Mouse (Mus musculus): ENCODE measurements around the gene Cnpy3. TPM values are rescaled to one million over a fixed set of nuclear protein-coding genes. Genes with fewer than 3 reads are reported as not detected.
"Not testable (repeated sequence)": the region's sequence is repeated elsewhere in the genome, so short reads cannot be mapped to it uniquely, and the experiment has no call there.

Cnpy3 gene
- 25.9 and 26.8 TPM in 2 replicates for polyA plus RNA-seq (2015; fragmentation: Nextera tagmentation; extraction: Ambion mirVana)

GRCm38 (mm10) chr17:46751794-46752556, at the start of gene Cnpy3:
TSS of gene Cnpy3 (minus strand) at chr17:46752214.
- Histone ChIP-seq H3K27ac (replicated peaks) (peak within 1 kb of the TSS; percentile 87), H3K4me2 (peak within 1 kb of the TSS; percentile 97), H3K9me3 (replicated peaks) (no peaks in the 10 kb centered on the region), H3K36me3 (replicated peaks) (peaks cover 4% of the 10 kb centered on the region; the same call in 1 of the 2 replicates), H3K9ac (peak within 1 kb of the TSS; percentile 68), H3K27me3 (0 out of 2 replicates have a peak, but pooled peaks cover 7% of the 10 kb centered on the region), H3K4me3 (replicated peaks) (peak within 1 kb of the TSS; percentile 91), H3K4me1 (replicated peaks) (peaks cover 40% of the 10 kb centered on the region)
- WGBS (ENCODE audit: insufficient replicate concordance): under 1% methylated on average over 58 of the region's 58 CpGs
- ATAC-seq (ENCODE audit: insufficient read depth): peak; percentile 99

- ATAC-seq (ENCODE audit: insufficient read depth): no peak
- peaks cover 69% of the 10 kb centered on the region for H3K36me3 ChIP-seq (replicated peaks)
- H3K9me3 ChIP-seq (replicated peaks): no peaks in the 10 kb centered on the region
- H3K9ac ChIP-seq: no peak overlapping the region
- 67% methylated on average over 6 of the region's 6 CpGs for WGBS (ENCODE audit: insufficient replicate concordance)
- no peak overlapping the region for H3K27ac ChIP-seq (replicated peaks)
- H3K4me3 ChIP-seq (replicated peaks): no peak overlapping the region
- H3K27me3 ChIP-seq: no peaks in the 10 kb centered on the region
- peaks cover 8% of the 10 kb centered on the region for H3K4me1 ChIP-seq (replicated peaks)
- no peak overlapping the region for H3K4me2 ChIP-seq
These were observed 49.7 kb upstream of the Cnpy3 start for GRCm38 (mm10) chr17:46801761-46802160.

GRCm38 (mm10) chr17:46799680-46800079, 47.7 kb upstream of the Cnpy3 start:
- Histone ChIP-seq H3K4me1 (replicated peaks) (peaks cover 8% of the 10 kb centered on the region), H3K4me3 (replicated peaks) (no peak overlapping the region), H3K9ac (no peak overlapping the region), H3K4me2 (no peak overlapping the region), H3K9me3 (replicated peaks) (no peaks in the 10 kb centered on the region), H3K27ac (replicated peaks) (no peak overlapping the region), H3K27me3 (no peaks in the 10 kb centered on the region), H3K36me3 (replicated peaks) (peaks cover 51% of the 10 kb centered on the region)
- WGBS (ENCODE audit: insufficient replicate concordance): 61% methylated on average over 10 of the region's 10 CpGs
- no peak for ATAC-seq (ENCODE audit: insufficient read depth)

GRCm38 (mm10) chr17:46797386-46797785, 45.4 kb upstream of the Cnpy3 start:
- Histone ChIP-seq H3K27ac (replicated peaks) (no peak overlapping the region), H3K4me2 (no peak overlapping the region), H3K9me3 (replicated peaks) (no peaks in the 10 kb centered on the region), H3K36me3 (replicated peaks) (peaks cover 40% of the 10 kb centered on the region), H3K4me3 (replicated peaks) (no peak overlapping the region), H3K4me1 (replicated peaks) (peaks cover 16% of the 10 kb centered on the region), H3K9ac (no peak overlapping the region), H3K27me3 (no peaks in the 10 kb centered on the region)
- 72% methylated on average over 8 of the region's 8 CpGs for WGBS (ENCODE audit: insufficient replicate concordance)
- no peak for ATAC-seq (ENCODE audit: insufficient read depth)

DNA sequence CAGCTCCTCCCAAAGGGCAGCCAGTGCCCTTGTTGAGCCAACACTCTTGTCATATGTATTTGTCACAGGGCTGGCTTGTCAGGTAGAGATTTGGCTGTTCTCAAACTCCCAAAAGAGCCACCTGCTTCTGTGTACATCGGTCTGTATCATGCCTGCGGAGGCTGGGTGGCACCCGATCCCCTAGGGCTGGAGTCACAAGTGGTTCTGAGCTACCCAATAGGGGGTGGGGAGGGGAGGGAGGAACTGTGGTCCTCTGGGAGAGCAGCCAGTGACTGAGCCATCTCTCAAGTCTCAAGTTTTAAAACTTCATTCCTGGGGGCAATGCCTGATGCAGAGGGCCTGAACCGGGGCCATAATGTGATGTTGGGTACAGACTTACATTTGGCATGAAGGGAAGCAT, 44.7 kb upstream of the Cnpy3 start:
- no peak overlapping the region for H3K4me2 ChIP-seq
- H3K4me3 ChIP-seq (replicated peaks): no peak overlapping the region
- H3K36me3 ChIP-seq (replicated peaks): peaks cover 33% of the 10 kb centered on the region
- H3K9ac ChIP-seq: no peak overlapping the region
- no peaks in the 10 kb centered on the region for H3K9me3 ChIP-seq (replicated peaks)
- ATAC-seq (ENCODE audit: insufficient read depth): no peak
- H3K4me1 ChIP-seq (replicated peaks): peaks cover 11% of the 10 kb centered on the region
- WGBS (ENCODE audit: insufficient replicate concordance): 83% methylated on average over 4 of the region's 4 CpGs
- no peak overlapping the region for H3K27ac ChIP-seq (replicated peaks)
- H3K27me3 ChIP-seq: no peaks in the 10 kb centered on the region

DNA sequence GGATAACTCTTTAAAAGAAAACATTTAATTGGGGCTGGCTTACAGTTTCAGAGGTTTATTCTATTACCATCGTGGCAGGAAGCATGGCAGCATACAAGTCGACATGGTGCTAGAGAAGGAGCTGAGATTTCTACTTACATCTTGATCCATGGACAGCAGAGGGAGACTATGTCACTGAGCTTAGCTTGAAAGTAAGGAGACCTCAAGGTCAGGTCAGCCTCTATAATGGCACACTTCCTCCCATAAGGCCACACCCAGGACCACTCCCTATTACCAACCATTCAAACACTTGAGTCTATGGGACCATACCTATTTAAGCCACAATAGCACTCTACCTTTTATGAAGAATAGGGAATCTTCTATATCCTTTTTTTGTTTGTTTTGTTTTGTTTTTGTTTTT, 40.9 kb upstream of the Cnpy3 start:
- peaks cover 7% of the 10 kb centered on the region for H3K4me1 ChIP-seq (replicated peaks)
- H3K27me3 ChIP-seq: peaks cover 5% of the 10 kb centered on the region
- H3K27ac ChIP-seq (replicated peaks): no peak overlapping the region
- no peak overlapping the region for H3K4me2 ChIP-seq
- no peak overlapping the region for H3K4me3 ChIP-seq (replicated peaks)
- H3K9me3 ChIP-seq (replicated peaks): no peaks in the 10 kb centered on the region
- WGBS (ENCODE audit: insufficient replicate concordance): 74% methylated on average over 2 of the region's 2 CpGs
- ATAC-seq (ENCODE audit: insufficient read depth): no peak
- no peaks in the 10 kb centered on the region for H3K36me3 ChIP-seq (replicated peaks)
- no peak overlapping the region for H3K9ac ChIP-seq

GRCm38 (mm10) chr17:46787974-46788373, 36.0 kb upstream of the Cnpy3 start:
- H3K27me3 ChIP-seq; H3K9ac ChIP-seq; ATAC-seq (ENCODE audit: insufficient read depth); H3K36me3 ChIP-seq (replicated peaks); H3K4me2 ChIP-seq; H3K9me3 ChIP-seq (replicated peaks); H3K4me3 ChIP-seq (replicated peaks); H3K27ac ChIP-seq (replicated peaks): not testable (repeated sequence)
- 68% methylated on average over 2 of the region's 2 CpGs for WGBS (ENCODE audit: insufficient replicate concordance)
- H3K4me1 ChIP-seq (replicated peaks): peaks cover 20% of the 10 kb centered on the region

DNA sequence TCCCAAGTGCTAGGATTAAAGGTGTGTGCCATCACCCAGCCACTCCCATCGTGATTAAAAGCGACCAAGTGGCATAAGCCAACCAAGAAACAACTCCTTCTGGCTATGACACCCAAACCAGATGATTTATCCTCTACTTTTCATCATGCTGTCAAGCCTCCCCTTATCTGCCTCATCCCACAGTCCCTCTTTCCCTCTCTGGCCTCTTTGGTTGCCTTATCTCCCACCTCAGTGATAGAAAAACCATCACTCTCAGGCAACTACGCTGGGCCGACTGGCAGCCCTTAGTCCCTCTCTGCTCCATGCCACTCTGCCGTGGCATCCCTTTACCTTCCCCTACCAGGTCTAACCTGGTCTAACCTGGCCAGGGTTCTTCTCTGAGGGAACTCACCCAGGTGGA, 34.9 kb upstream of the Cnpy3 start:
- no peak overlapping the region for H3K9ac ChIP-seq
- peaks cover 5% of the 10 kb centered on the region for H3K27me3 ChIP-seq
- H3K9me3 ChIP-seq (replicated peaks): no peaks in the 10 kb centered on the region
- peak overlapping the region; percentile 29; the same call in 1 of the 2 replicates for H3K27ac ChIP-seq (replicated peaks)
- peak overlapping the region; percentile 29 for H3K4me2 ChIP-seq
- H3K4me3 ChIP-seq (replicated peaks): no peak overlapping the region
- WGBS (ENCODE audit: insufficient replicate concordance): 30% methylated on average over 5 of the region's 5 CpGs
- ATAC-seq (ENCODE audit: insufficient read depth): peak; percentile 33
- no peaks in the 10 kb centered on the region for H3K36me3 ChIP-seq (replicated peaks)
- peaks cover 20% of the 10 kb centered on the region for H3K4me1 ChIP-seq (replicated peaks)

DNA sequence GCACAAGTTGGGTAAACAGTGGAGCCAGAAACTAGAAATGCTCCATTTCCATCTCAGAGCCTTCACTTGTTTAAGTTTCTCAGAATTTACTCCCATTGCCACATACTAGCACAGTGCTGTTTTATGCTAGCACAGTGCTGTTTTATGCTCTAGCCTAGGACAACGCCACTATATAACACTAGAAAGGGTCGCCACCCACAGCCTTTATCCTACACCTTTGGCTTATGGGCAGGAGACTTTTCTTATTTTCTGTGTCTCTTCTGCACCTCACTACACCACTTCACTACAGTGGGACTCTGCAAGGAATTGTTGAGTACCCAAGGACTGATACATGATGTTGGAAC, 31.2 kb upstream of the Cnpy3 start:
- ATAC-seq (ENCODE audit: insufficient read depth): no peak

DNA sequence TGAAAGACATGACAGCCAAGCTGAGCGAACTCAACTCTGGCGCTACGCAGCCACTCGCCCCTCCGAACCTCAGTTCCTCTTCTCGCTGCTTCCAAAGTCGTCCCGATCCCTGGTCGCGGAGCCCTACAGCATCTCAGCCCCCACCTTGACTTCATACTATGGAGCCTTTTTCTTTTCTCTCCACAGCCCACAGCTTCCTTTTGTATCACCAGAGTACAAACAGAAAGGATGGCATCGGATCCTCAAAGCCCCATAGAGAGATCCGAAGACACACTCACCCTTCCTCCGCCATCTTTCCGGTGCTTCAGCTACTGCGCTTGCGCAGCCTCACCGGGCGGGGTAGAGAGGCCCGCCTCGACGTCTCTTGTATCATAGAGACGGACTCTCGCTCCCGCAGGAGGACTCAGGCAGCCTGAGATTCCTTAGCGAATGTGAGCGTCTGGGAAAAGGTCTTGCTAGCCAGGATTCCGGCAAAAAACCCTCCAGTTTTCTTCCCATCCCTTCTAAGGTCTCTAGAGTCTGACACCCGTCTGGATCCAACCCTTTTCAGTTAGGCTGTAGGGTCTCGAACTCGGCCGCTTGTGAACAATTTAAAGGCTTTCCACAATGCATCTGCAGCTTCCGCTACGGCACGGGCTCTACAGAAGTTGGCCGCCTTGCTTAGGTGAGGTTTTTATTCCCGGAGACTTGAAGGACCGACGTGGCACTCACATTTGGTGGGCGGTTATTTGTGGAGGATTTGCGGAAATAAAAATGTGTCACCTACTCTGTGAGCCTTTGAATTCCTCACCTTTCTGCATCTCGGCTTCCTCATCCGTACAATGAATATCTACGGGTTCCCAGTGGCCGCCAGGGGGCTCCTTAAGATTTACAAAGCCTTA, 30.6 kb upstream of the Cnpy3 start, which contains the start of gene Rpl7l1:
Gene Rpl7l1, minus strand, starts transcription at position 332 of the 881 bp plus-strand sequence.
- peak; percentile 95 for ATAC-seq (ENCODE audit: insufficient read depth)
- Histone ChIP-seq H3K27me3 (no peaks in the 10 kb centered on the region), H3K27ac (replicated peaks) (peak within 1 kb of the TSS; percentile 78), H3K36me3 (replicated peaks) (peaks cover 36% of the 10 kb centered on the region), H3K4me3 (replicated peaks) (peak within 1 kb of the TSS; percentile 81), H3K9me3 (replicated peaks) (no peaks in the 10 kb centered on the region), H3K4me2 (peak within 1 kb of the TSS; percentile 75), H3K4me1 (replicated peaks) (peaks cover 40% of the 10 kb centered on the region), H3K9ac (peak within 1 kb of the TSS; percentile 73)
- under 1% methylated on average over 44 of the region's 44 CpGs for WGBS (ENCODE audit: insufficient replicate concordance)

More for the DNA sequence above, 31.2 kb upstream of the Cnpy3 start:
- H3K9me3 ChIP-seq (replicated peaks): no peaks in the 10 kb centered on the region
- H3K4me3 ChIP-seq (replicated peaks): peak overlapping the region; percentile 81
- peaks cover 30% of the 10 kb centered on the region for H3K36me3 ChIP-seq (replicated peaks)
- peaks cover 40% of the 10 kb centered on the region for H3K4me1 ChIP-seq (replicated peaks)
- 67% methylated on average over 2 of the region's 2 CpGs for WGBS (ENCODE audit: insufficient replicate concordance)
- H3K27me3 ChIP-seq: no peaks in the 10 kb centered on the region
- H3K9ac ChIP-seq: peak overlapping the region; percentile 61
- peak overlapping the region; percentile 75 for H3K4me2 ChIP-seq
- H3K27ac ChIP-seq (replicated peaks): peak overlapping the region; percentile 78

DNA sequence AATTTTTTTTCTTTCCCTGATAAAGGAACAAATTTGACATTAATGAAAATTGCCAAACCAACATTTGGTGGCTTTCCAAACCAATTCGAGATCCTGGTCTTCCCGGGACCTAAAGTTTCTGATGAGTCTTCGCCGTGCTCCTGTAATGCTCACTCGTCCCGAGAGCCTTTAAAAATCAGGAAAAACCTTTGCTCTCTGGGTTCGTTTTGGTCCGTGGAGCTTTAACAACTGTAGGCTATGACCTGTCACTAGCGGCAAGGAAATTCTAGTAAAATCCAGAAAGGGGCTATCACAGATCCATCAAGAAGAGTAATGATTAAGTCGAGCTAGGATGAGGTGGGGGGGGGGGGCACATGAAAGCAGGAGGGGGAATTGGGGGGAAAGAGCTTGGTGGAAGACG, 29.9 kb upstream of the Cnpy3 start:
- H3K36me3 ChIP-seq (replicated peaks): peaks cover 43% of the 10 kb centered on the region
- H3K9ac ChIP-seq: peak overlapping the region; percentile 73
- no peak for ATAC-seq (ENCODE audit: insufficient read depth)
- 4% methylated on average over 11 of the region's 11 CpGs for WGBS (ENCODE audit: insufficient replicate concordance)
- H3K4me1 ChIP-seq (replicated peaks): peaks cover 34% of the 10 kb centered on the region
- no peaks in the 10 kb centered on the region for H3K9me3 ChIP-seq (replicated peaks)
- peak overlapping the region; percentile 75 for H3K4me2 ChIP-seq
- peak overlapping the region; percentile 81 for H3K4me3 ChIP-seq (replicated peaks)
- no peaks in the 10 kb centered on the region for H3K27me3 ChIP-seq
- H3K27ac ChIP-seq (replicated peaks): peak overlapping the region; percentile 78
